Mouse (Mus musculus) cerebellum, adult 2 months (tissue): ENCODE measurements around the gene Btbd35f13. TPM values are rescaled to one million over a fixed set of nuclear protein-coding genes. Genes with fewer than 3 reads are reported as not detected.
"Not testable (repeated sequence)": the region's sequence is repeated elsewhere in the genome, so short reads cannot be mapped to it uniquely, and the experiment has no call there.

ENCODE experiments used
- DNase-seq, 2 experiments: peaks; one replicate each; pipeline ENCODE4 v3.0.0; 2021
- H3K27ac ChIP-seq: fragments of 200-500 bp; 2 replicates; pipeline ENCODE4 v1.5.1; 2012; ENCODE audit warnings: low read length, control low read depth, inconsistent platforms; ENCODE audit not compliant: insufficient read depth
- H3K27me3 ChIP-seq: fragments of 200-500 bp; 2 replicates; pipeline ENCODE4 v1.6.1; 2012; ENCODE audit warnings: inconsistent platforms, mild to moderate bottlenecking, low read length, moderate library complexity; ENCODE audit not compliant: control insufficient read depth, insufficient read depth
- H3K4me1 ChIP-seq: fragments of 200-500 bp; 2 replicates; pipeline ENCODE4 v1.6.1; 2011; ENCODE audit warnings: low read length; ENCODE audit not compliant: control insufficient read depth, insufficient read depth
- H3K4me3 ChIP-seq: fragments of 200-500 bp; replicated peaks from 2 replicates; pipeline ENCODE3; 2011; ENCODE audit warnings: mild to moderate bottlenecking, low read depth, low read length, control low read depth; ENCODE audit not compliant: insufficient read depth
- WGBS: fragments of 180-500 bp; shearing (Covaris S2); methylation state at CpG from one replicate; pipeline ENCODE4 v1.1.7; 2018; 5-methylcytosine and 5-hydroxymethylcytosine counted together
- polyA plus RNA-seq: library from polyadenylated mRNA; depleted of rRNA; stranded (reverse); fragments of >200 nt; gene quantifications from 2 replicates; pipeline ENCODE4 v1.2.3, GENCODE M21; 2012; rRNA removed

Btbd35f13 gene
- polyA plus RNA-seq, result not detected in 2 replicates

- not testable (repeated sequence) for DNase-seq, H3K4me3 ChIP-seq, H3K27me3 ChIP-seq, H3K27ac ChIP-seq, H3K4me1 ChIP-seq
- 61% methylated on average over 2 of the region's 3 CpGs for WGBS
Observed at GRCm38 (mm10) chrX:33656872-33657271, at the start of gene Btbd35f13. Gene Btbd35f13 (plus strand): TSS chrX:33657172.

- not testable (repeated sequence) for H3K4me1 ChIP-seq, DNase-seq, H3K27me3 ChIP-seq, H3K27ac ChIP-seq, H3K4me3 ChIP-seq
- WGBS, result no CpG with 5 or more reads among the region's 3 CpGs
Observed at GRCm38 (mm10) chrX:33702249-33702648, 45.3 kb downstream of the Btbd35f13 start, which contains the start of gene Btbd35f14. Gene Btbd35f14 (minus strand): TSS chrX:33702349.

Other genes with a start within 250 kb of the Btbd35f13 start
- not detected in 2 replicates for gene Btbd35f15, start 79.9 kb upstream of the Btbd35f13 start, polyA plus RNA-seq
- not detected in 2 replicates for gene Btbd35f14, start 45.2 kb downstream of the Btbd35f13 start, polyA plus RNA-seq